Mouse (Mus musculus) cerebellum, adult 9-11 months (tissue): ENCODE measurements around the gene Gm11758.
"Not testable (repeated sequence)": the region's sequence is repeated elsewhere in the genome, so short reads cannot be mapped to it uniquely, and the experiment has no call there.

Source experiments
- DNase-seq: peaks from one replicate; pipeline ENCODE4 v3.0.0; 2022

Gene Gm11758

GRCm38 (mm10) chr4:73876166-73876565, at the start of gene Gm11758:
Gm11758 (minus strand) TSS chr4:73876266.
- not testable (repeated sequence) for DNase-seq

GRCm38 (mm10) chr4:73920660-73921059, 44.6 kb upstream of the Gm11758 start, which contains the start of gene Gm11756:
Gm11756 (minus strand) TSS chr4:73920760.
- not testable (repeated sequence) for DNase-seq

- DNase-seq, result not testable (repeated sequence)
These were observed 29.8 kb upstream of the Gm11758 start, which contains the start of gene Gm13871 for GRCm38 (mm10) chr4:73905853-73906252. Gm13871 (minus strand) TSS chr4:73905953.

GRCm38 (mm10) chr4:73891012-73891411, 14.9 kb upstream of the Gm11758 start, which contains the start of gene Gm11757:
Gm11757 (minus strand) TSS chr4:73891112.
- not testable (repeated sequence) for DNase-seq

- no peak for DNase-seq
These were observed 49.5 kb downstream of the Gm11758 start for GRCm38 (mm10) chr4:73826587-73826986.
